Mouse (Mus musculus): ENCODE measurements around the gene Nid2.

The Nid2 gene

GRCm38 (mm10) chr14:19744876-19745275 lies 6.2 kb upstream of the Nid2 start:
- in situ Hi-C loops (cut with MboI, MseI), result no loop called here

GRCm38 (mm10) chr14:19746232-19746631 lies 4.8 kb upstream of the Nid2 start:
- in situ Hi-C loops (cut with MboI, MseI), result no loop called here

- in situ Hi-C loops (cut with MboI, MseI), result no loop called here
Measured at GRCm38 (mm10) chr14:19746731-19747130, 4.3 kb upstream of the Nid2 start.

- in situ Hi-C loops (cut with MboI, MseI), result no loop called here
Measured at GRCm38 (mm10) chr14:19749743-19750142, 1.3 kb upstream of the Nid2 start.

GRCm38 (mm10) chr14:19750411-19751024 lies 547 bp upstream of the Nid2 start:
- in situ Hi-C loops (cut with MboI, MseI), result no loop called here

GRCm38 (mm10) chr14:19752276-19752675 lies 1.2 kb downstream of the Nid2 start:
- in situ Hi-C loops (cut with MboI, MseI), result no loop called here

GRCm38 (mm10) chr14:19759277-19760193 lies 8.5 kb downstream of the Nid2 start:
- in situ Hi-C loops (cut with MboI, MseI), result no loop called here

- in situ Hi-C loops (cut with MboI, MseI), result no loop called here
Measured at GRCm38 (mm10) chr14:19760721-19761120, 9.7 kb downstream of the Nid2 start.

- in situ Hi-C loops (cut with MboI, MseI), result no loop called here
Measured at GRCm38 (mm10) chr14:19762014-19762413, 10.9 kb downstream of the Nid2 start.

- in situ Hi-C loops (cut with MboI, MseI), result no loop called here
Measured at GRCm38 (mm10) chr14:19763527-19763926, 12.5 kb downstream of the Nid2 start.

GRCm38 (mm10) chr14:19764331-19764730 lies 13.3 kb downstream of the Nid2 start:
- in situ Hi-C loops (cut with MboI, MseI), result no loop called here

GRCm38 (mm10) chr14:19765539-19766379 lies 14.7 kb downstream of the Nid2 start:
- in situ Hi-C loops (cut with MboI, MseI), result no loop called here

GRCm38 (mm10) chr14:19766380-19766649 lies 15.2 kb downstream of the Nid2 start:
- in situ Hi-C loops (cut with MboI, MseI), result no loop called here

- in situ Hi-C loops (cut with MboI, MseI), result no loop called here
Measured at GRCm38 (mm10) chr14:19768648-19769047, 17.6 kb downstream of the Nid2 start.

- in situ Hi-C loops (cut with MboI, MseI), result no loop called here
Measured at GRCm38 (mm10) chr14:19769441-19770200, 18.6 kb downstream of the Nid2 start.

- in situ Hi-C loops (cut with MboI, MseI), result no loop called here
Measured at GRCm38 (mm10) chr14:19771173-19771572, 20.1 kb downstream of the Nid2 start.

- in situ Hi-C loops (cut with MboI, MseI), result no loop called here
Measured at GRCm38 (mm10) chr14:19774036-19774628, 23.1 kb downstream of the Nid2 start.

GRCm38 (mm10) chr14:19775491-19775890 lies 24.4 kb downstream of the Nid2 start:
- in situ Hi-C loops (cut with MboI, MseI), result no loop called here

- in situ Hi-C loops (cut with MboI, MseI), result no loop called here
Measured at GRCm38 (mm10) chr14:19776179-19776578, 25.1 kb downstream of the Nid2 start.

GRCm38 (mm10) chr14:19776890-19777289 lies 25.8 kb downstream of the Nid2 start:
- in situ Hi-C loops (cut with MboI, MseI), result no loop called here

- in situ Hi-C loops (cut with MboI, MseI), result no loop called here
Measured at GRCm38 (mm10) chr14:19777365-19777764, 26.3 kb downstream of the Nid2 start.

All from T-helper 1 cell (primary cell).